11 mouse cellular contexts compared by ENCODE assay signal in genomic region chr3:129338296-129339091, GRCm38 (mm10). TPM values are rescaled to one million over a fixed set of nuclear protein-coding genes. Genes with fewer than 3 reads are reported as not detected.
DNase-seq lines count a peak whose midpoint lies in the region; ATAC-seq and TF ChIP-seq lines count a peak whose summit lies in the region.
"Had no signal": no experiment of that assay in that cellular context is flagged by ENCODE, and none has a peak within 500 bp of the region (broad histone marks: within the 10 kb centered on the region; RNA-seq: fewer than 3 reads in every experiment).

No protein-coding gene starts in this region.

- H3K27ac ChIP-seq in ES-E14 (ENCODE audit: insufficient read depth, low read depth, low read length, poor library complexity, severe bottlenecking): no peak overlapping the region
- H3K27ac ChIP-seq: forebrain, embryonic 12.5 days had no signal

- H3K9me3 ChIP-seq in ES-E14 (ENCODE audit: control insufficient read depth, insufficient read depth, low read depth, low read length): no peaks in the 10 kb centered on the region

- no peaks in the 10 kb centered on the region for H3K4me1 ChIP-seq in ES-E14 (ENCODE audit: control insufficient read depth in 2 of 2, insufficient read depth in 2 of 2, low read length in 2 of 2, poor library complexity in 1 of 2)

- no peaks in the 10 kb centered on the region for H3K36me3 ChIP-seq in ES-E14 (ENCODE audit: control insufficient read depth, insufficient read depth, low read length, poor library complexity, severe bottlenecking)
- H3K36me3 ChIP-seq: forebrain, embryonic 12.5 days had no signal

- no peak overlapping the region for H3K4me3 ChIP-seq in ES-E14 (ENCODE audit: insufficient read depth in 1 of 2, low read depth in 1 of 2, low read length in 2 of 2, poor library complexity in 1 of 2, severe bottlenecking in 1 of 2)
- H3K4me3 ChIP-seq: forebrain, embryonic 12.5 days had no signal

- peak; percentile 97 for ATAC-seq in granulocyte monocyte progenitor cell, adult 5-6 weeks (replicated peaks; ENCODE audit: poor library complexity, severe bottlenecking)

- DNase-seq in kidney, adult 8-10 months: peak; percentile 7 to 23
- no peak for DNase-seq in kidney, adult 11 months
- peak; percentile 30 for DNase-seq in ES-E14 (ENCODE audit: low read depth, low spot score)
- DNase-seq in kidney, postnatal 25 days: peak; percentile 32 to 52
- DNase-seq in right cerebral cortex, postnatal 36 days (ENCODE audit: low spot score in 2 of 2): no peak
- DNase-seq in ovary, adult 18-20 months (ENCODE audit: low spot score): no peak
- DNase-seq in layer of hippocampus, adult 9-10 months (ENCODE audit: low spot score): no peak
- DNase-seq: cerebellum, adult 11-12 months had no signal

- H3K9ac ChIP-seq in ES-E14 (ENCODE audit: insufficient read depth, low read depth, low read length, poor library complexity, severe bottlenecking): no peak overlapping the region
- H3K9ac ChIP-seq: forebrain, embryonic 12.5 days had no signal

- in situ Hi-C loops in ES-E14 (cut with MboI; ENCODE audit: low sequenced_read_pairs in 2 of 2, unreplicated experiment in 2 of 2): no loop called here

TF ChIP-seq in ES-E14, 5 proteins besides CTCF, POLR2A, EP300 and RAD21:
- TF ChIP-seq ZNF384 (IDR thresholded peaks at IDR 0.05; ENCODE audit: low read depth, low read length): no peak
- no peak for TF ChIP-seq HCFC1 (IDR thresholded peaks at IDR 0.05; ENCODE audit: borderline replicate concordance, insufficient read depth, low read length)
- no peak for TF ChIP-seq CHD2 (IDR thresholded peaks at IDR 0.05; ENCODE audit: low read depth, low read length)
- no peak for TF ChIP-seq ZC3H11A (IDR thresholded peaks at IDR 0.05; ENCODE audit: borderline replicate concordance, low read depth, low read length)
- no peak for TF ChIP-seq MAFK (IDR thresholded peaks at IDR 0.05; ENCODE audit: insufficient read depth, low read depth, low read length)

RNA-seq across cellular contexts. Expression of gene Enpep, which starts 6.0 kb away (rescaled TPM):
- 0.16 and 0.54 TPM in 2 replicates for total RNA-seq in ES-E14 (2012; rRNA removed)
- not detected in 2 replicates for total RNA-seq in granulocyte monocyte progenitor cell, adult 5-6 weeks (2014; fragmentation: Nextera tagmentation)
- not detected in 2 replicates for total RNA-seq in granulocyte monocyte progenitor cell, adult 5-6 weeks (2017)
- total RNA-seq: MEL had no signal

Comparison
In these comparisons a context has a peak if more than half of its experiments do, and no peak if none do; other contexts are left out.
1. DNase-seq: peak in kidney, adult 8-10 months (2 of 2), ES-E14 (single experiment) and kidney, postnatal 25 days (2 of 2); none in kidney, adult 11 months (single experiment), right cerebral cortex, postnatal 36 days (0 of 2), ovary, adult 18-20 months (single experiment) and layer of hippocampus, adult 9-10 months (single experiment).